Mouse (Mus musculus): Measurements from ENCODE around the gene Efhd2.

GRCm38 (mm10) chr4:141833911-141834310 is 40.8 kb downstream of the Efhd2 start:
- no peak for TF ChIP-seq CTCF (conservative IDR thresholded peaks at IDR 0.05; ENCODE audit: insufficient read depth, insufficient read length, low read depth, low read length)
- no peak for TF ChIP-seq POLR2A (IDR thresholded peaks at IDR 0.05; ENCODE audit: low read depth, low read length)

Data from kidney, adult 2 months (tissue).